Mouse (Mus musculus): ENCODE measurements around the gene Cog8.
"Not testable (repeated sequence)": the region's sequence is repeated elsewhere in the genome, so short reads cannot be mapped to it uniquely, and the experiment has no call there.

The Cog8 gene

GRCm38 (mm10) chr8:107040632-107041031 lies 15.9 kb downstream of the Cog8 start:
- DNase-seq = no peak

- DNase-seq = no peak
Measured at GRCm38 (mm10) chr8:107036626-107037025, 19.9 kb downstream of the Cog8 start.

DNA sequence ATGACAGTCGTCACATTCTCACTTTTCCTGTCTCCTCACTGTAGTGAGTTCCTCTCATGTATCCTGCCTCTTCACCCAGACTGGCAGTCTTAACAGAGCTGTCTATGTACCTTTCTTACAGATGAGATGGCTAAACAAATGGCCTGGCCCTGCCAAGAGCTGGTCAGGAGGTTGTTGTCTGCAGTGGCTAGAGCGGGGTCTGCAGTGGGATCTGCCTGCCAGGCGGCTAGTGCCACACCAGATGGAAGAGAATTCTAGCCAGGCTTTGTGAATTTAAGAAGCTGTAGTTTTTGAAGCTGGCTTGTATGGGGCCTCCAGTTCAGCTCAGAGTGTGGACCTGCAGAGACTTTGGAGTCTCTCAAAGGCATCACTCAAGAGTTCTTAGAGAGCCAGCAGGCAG lies 20.8 kb downstream of the Cog8 start:
- DNase-seq = no peak

- not testable (repeated sequence) for DNase-seq
Measured at GRCm38 (mm10) chr8:107033609-107034008, 22.9 kb downstream of the Cog8 start.

DNA sequence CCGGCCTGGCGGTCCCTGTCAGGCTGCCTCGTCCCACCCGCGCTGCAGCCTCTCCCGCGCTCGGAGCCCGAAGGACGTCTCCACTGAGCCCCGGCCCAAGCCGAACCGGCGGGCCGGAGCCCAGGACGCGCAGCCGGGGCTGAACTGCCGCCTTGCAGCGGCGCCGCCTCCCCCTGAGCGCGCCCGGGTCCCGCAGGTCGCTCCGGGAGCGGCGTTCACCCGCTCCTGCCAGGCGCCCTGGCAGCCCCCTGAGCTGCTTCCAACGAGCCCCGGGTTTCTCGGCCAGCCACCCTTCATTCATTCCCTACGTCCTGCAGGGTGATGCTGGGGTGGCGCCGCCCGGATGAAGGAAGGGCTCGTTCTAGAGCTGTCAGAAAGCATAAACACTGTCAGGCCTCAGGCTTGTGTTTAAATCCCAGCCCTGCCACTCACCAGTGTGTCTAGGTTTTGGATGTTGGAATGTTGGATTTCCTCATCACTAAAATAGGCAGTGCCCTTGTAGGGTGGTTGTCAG lies 24.9 kb downstream of the Cog8 start:
- no peak for DNase-seq

GRCm38 (mm10) chr8:107030650-107031576 lies 25.6 kb downstream of the Cog8 start, which contains the start of gene Vps4a:
Vps4a (plus strand) TSS chr8:107031222.
- DNase-seq = peak; percentile 98

GRCm38 (mm10) chr8:107030058-107030457 lies 26.4 kb downstream of the Cog8 start:
- DNase-seq = no peak

GRCm38 (mm10) chr8:107029310-107029709 lies 27.2 kb downstream of the Cog8 start:
- DNase-seq = no peak

- DNase-seq = no peak
Measured at GRCm38 (mm10) chr8:107023479-107023878, 33.0 kb downstream of the Cog8 start.

GRCm38 (mm10) chr8:107014915-107015314 lies 41.6 kb downstream of the Cog8 start:
- no peak for DNase-seq

DNA sequence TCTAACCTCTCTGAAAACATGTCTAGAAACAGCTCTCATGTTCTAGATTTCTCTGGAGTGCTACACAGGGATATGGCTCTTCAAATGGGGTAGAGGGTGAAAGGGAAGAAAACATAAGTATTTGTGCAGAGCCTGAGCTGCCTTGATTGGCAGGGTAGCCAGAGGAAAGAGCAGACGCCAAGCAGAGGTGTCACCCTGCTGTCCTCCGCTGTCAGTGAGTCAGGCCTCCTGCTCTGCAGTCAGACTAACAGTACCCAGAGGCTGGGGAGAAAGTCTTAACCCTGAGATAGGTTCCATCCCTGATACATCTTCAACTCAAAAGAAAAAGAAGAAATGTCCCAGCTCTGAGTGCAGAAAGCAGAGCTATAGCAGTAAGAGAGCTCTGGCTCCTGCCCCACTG lies 43.8 kb downstream of the Cog8 start:
- DNase-seq = no peak

DNA sequence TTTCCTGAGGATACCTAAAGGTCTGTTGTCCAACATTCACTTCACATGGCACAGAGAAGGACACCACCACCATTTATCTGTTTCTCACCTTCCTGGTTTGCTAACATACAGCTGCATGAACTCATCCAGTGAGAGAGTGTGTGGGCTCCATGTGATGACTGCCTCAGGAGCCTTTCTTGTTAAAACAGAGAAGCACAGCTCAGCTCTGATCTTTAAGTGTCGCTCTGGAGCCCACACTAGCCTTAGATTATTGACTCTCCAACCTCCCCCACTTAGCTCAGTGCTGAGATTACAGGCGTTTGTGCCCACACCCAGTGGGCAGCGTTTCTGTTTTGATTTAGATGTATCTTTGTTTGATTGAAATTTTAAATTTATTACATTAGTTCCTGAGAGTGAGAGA lies 48.7 kb downstream of the Cog8 start:
- DNase-seq = no peak

GRCm38 (mm10) chr8:107002532-107002931 lies 54.0 kb downstream of the Cog8 start:
- peak; percentile 87 for DNase-seq

- no peak for DNase-seq
Measured at GRCm38 (mm10) chr8:106999068-106999467, 57.4 kb downstream of the Cog8 start.

- no peak for DNase-seq
Measured at GRCm38 (mm10) chr8:106997416-106997815, 59.1 kb downstream of the Cog8 start.

DNA sequence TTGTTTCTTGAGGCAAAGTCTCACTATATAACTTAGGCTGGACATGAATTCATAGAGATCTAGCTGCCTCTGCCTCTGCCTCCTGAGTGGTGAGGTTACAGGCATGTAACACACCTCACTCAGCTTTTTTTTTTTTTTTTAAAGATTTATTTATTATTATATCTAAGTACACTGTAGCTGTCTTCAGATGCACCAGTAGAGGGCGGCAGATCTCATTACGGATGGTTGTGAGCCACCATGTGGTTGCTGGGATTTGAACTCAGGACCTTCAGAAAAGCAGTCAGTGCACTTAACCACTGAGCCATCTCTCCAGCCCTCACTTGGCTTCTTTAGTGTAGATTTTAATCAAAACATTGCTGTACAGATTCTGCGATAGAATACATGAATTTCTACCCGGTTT lies 60.1 kb downstream of the Cog8 start:
- DNase-seq = not testable (repeated sequence)

Measured in thymus, postnatal 25 days (tissue).